Mouse (Mus musculus) G1E (cell line): ENCODE results near the gene 1700029J07Rik.

Source experiments
- CTCF ChIP-seq: IDR thresholded peaks from 2 replicates; pipeline ENCODE4 v1.5.1; 2012; ENCODE audit warnings: low read depth, low read length, inconsistent platforms, mixed read lengths
- GATA1 ChIP-seq: IDR thresholded peaks from 2 replicates; pipeline ENCODE4 v1.6.1; 2012; ENCODE audit warnings: borderline replicate concordance, low read length, inconsistent platforms, mixed read lengths
- POLR2AphosphoS5 ChIP-seq: IDR thresholded peaks from 2 replicates; pipeline ENCODE4 v1.6.1; 2012; ENCODE audit warnings: low read depth, low read length, inconsistent platforms; ENCODE audit not compliant: insufficient replicate concordance
- TAL1 ChIP-seq: conservative IDR thresholded peaks from 2 replicates; pipeline ENCODE4 v1.6.1; 2012; ENCODE audit warnings: low read depth, low read length, inconsistent platforms, mixed read lengths

GRCm38 (mm10) chr8:46022203-46022602 lies 47.2 kb upstream of the 1700029J07Rik start:
- no peak for TF ChIP-seq CTCF
- TF ChIP-seq TAL1 = no peak
- no peak for TF ChIP-seq GATA1
- TF ChIP-seq POLR2AphosphoS5 = no peak
